Mouse (Mus musculus) liver, embryonic 14.5 days (tissue): ENCODE measurements around the gene Gba.

Experiments
- CTCF ChIP-seq: IDR thresholded peaks from 2 replicates; pipeline ENCODE4 v1.5.1; 2016; ENCODE audit warnings: antibody characterized with exemption, low read depth, control low read depth
- EP300 ChIP-seq: IDR thresholded peaks from 2 replicates; pipeline ENCODE4 v1.6.1; 2016; ENCODE audit warnings: antibody characterized with exemption, low read depth

GRCm38 (mm10) chr3:89187197-89187596 is 15.5 kb upstream of the Gba start:
- TF ChIP-seq EP300 = no peak
- TF ChIP-seq CTCF = no peak
